Mouse (Mus musculus) CH12.LX (cell line): ENCODE data around the gene Uba52.

Experiments
- BHLHE40 ChIP-seq: IDR thresholded peaks from 2 replicates; pipeline ENCODE4 v1.6.1; 2011; ENCODE audit warnings: mild to moderate bottlenecking, low read depth, low read length, improper control_type of control experiment
- CHD2 ChIP-seq: IDR thresholded peaks from 2 replicates; pipeline ENCODE4 v1.6.1; 2011; ENCODE audit warnings: low read length, improper control_type of control experiment
- CTCF ChIP-seq, 2 experiments: IDR thresholded peaks in 1 of 2; conservative IDR thresholded peaks in 1 of 2; 2 replicates each; pipeline ENCODE4 v1.5.1; 2011 to 2012; ENCODE audit warnings: low read depth in 2 of 2, low read length in 2 of 2, improper control_type of control experiment in 1 of 2, inconsistent platforms in 1 of 2, mild to moderate bottlenecking in 1 of 2, moderate library complexity in 1 of 2
- E2F4 ChIP-seq: IDR thresholded peaks from 2 replicates; pipeline ENCODE4 v1.6.1; 2011; ENCODE audit warnings: low read depth, low read length, improper control_type of control experiment; ENCODE audit not compliant: insufficient replicate concordance
- ELF1 ChIP-seq: IDR thresholded peaks from 2 replicates; pipeline ENCODE4 v1.6.1; 2014; ENCODE audit warnings: low read depth, mild to moderate bottlenecking, inconsistent platforms, low read length, improper control_type of control experiment
- NELFE ChIP-seq: IDR thresholded peaks from 2 replicates; pipeline ENCODE4 v1.6.1; 2011; ENCODE audit warnings: low read depth, low read length, improper control_type of control experiment
- PAX5 ChIP-seq: IDR thresholded peaks from 2 replicates; pipeline ENCODE4 v1.6.1; 2012; ENCODE audit warnings: low read length, inconsistent platforms, mixed read lengths
- POLR2A ChIP-seq: IDR thresholded peaks from 2 replicates; pipeline ENCODE4 v1.6.1; 2011; ENCODE audit warnings: low read depth, mild to moderate bottlenecking, improper control_type of control experiment, low read length
- SMC3 ChIP-seq: IDR thresholded peaks from 2 replicates; pipeline ENCODE4 v1.6.1; 2011; ENCODE audit warnings: low read depth, low read length, improper control_type of control experiment
- TCF12 ChIP-seq: IDR thresholded peaks from 2 replicates; pipeline ENCODE4 v1.6.1; 2014; ENCODE audit warnings: low read depth, mild to moderate bottlenecking, inconsistent platforms, low read length, improper control_type of control experiment
- USF1 ChIP-seq: IDR thresholded peaks from 2 replicates; pipeline ENCODE4 v1.6.1; 2014; ENCODE audit warnings: low read depth, mild to moderate bottlenecking, inconsistent platforms, low read length, improper control_type of control experiment
- ZC3H11A ChIP-seq: IDR thresholded peaks from 2 replicates; pipeline ENCODE4 v1.6.1; 2012; ENCODE audit warnings: low read depth, mild to moderate bottlenecking, inconsistent platforms, low read length, improper control_type of control experiment
- ZKSCAN1 ChIP-seq: IDR thresholded peaks from 2 replicates; pipeline ENCODE4 v1.6.1; 2012; ENCODE audit warnings: low read depth, inconsistent platforms, low read length, improper control_type of control experiment, borderline replicate concordance

DNA sequence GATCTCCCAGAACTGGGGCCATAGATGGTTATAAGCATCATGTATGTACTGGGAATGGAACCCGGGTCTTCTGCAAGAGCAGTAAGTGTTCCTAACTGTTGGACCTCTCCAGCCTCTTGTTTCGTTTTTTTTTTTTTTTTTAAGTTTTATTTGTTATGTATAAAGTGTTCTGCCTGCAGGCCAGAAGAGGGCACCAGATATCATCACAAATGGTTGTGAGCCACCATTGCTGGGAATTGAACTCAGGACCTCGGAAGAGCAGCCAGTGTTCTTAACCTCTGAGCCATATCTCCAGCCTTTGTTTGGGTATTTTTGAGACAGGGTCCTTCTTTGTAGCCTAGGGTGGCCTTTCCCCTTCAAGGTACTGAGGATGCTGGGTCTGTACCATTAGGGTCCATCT is 48.4 kb upstream of the Uba52 start:
- TF ChIP-seq SMC3: no peak; the same call in 1 of the 2 replicates
- TF ChIP-seq E2F4: no peak
- no peak for TF ChIP-seq BHLHE40
- no peak for TF ChIP-seq ELF1
- TF ChIP-seq NELFE: no peak
- TF ChIP-seq CHD2: no peak
- TF ChIP-seq POLR2A: no peak
- TF ChIP-seq ZKSCAN1: no peak
- TF ChIP-seq ZC3H11A: no peak
- TF ChIP-seq PAX5: no peak
- no peak for TF ChIP-seq TCF12
- TF ChIP-seq CTCF (conservative IDR thresholded peaks at IDR 0.05 in 1 of 2, IDR thresholded peaks at IDR 0.05 in 1 of 2; ENCODE audit: low read depth in 2 of 2, low read length in 2 of 2): peak in 1 of 2 experiments; percentile 49; a peak in 2 of 4 replicates
- TF ChIP-seq USF1: no peak
